Mouse (Mus musculus): ENCODE measurements around the gene Ccpg1. TPM values are rescaled to one million over a fixed set of nuclear protein-coding genes. Genes with fewer than 3 reads are reported as not detected.

The Ccpg1 gene
- polyA plus RNA-seq, 1 experiment from 2014 or later = 34.3 TPM

DNA sequence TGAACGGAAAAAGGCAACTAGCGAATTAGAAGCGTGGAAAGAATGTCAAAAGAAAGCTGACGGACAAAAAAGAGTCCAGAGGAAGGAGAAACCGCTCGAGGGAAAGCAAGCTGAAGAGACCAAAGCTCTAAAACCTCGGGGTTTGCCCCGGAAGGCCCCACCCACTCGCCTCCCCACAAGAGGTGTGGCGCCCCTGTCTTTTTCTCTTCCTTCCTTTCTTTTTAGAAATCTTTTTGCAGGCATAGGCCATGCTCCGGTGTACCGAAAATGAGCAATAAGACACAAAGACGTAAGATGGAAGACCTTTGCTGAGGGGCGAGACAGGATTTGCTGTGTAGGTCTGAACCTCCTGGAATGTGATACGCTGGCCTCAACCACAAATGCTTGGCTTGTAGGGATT lies 23.3 kb upstream of the Ccpg1 start:
- Histone ChIP-seq H3K4me1 (replicated peaks) (peaks cover 5% of the 10 kb centered on the region; the same call in 1 of the 2 replicates), H3K4me2 (no peak overlapping the region), H3K36me3 (no peaks in the 10 kb centered on the region), H3K9ac (no peak overlapping the region), H3K4me3 (no peak overlapping the region), H3K27ac (ENCODE audit: poor library complexity, severe bottlenecking) (no peak overlapping the region), H3K9me3 (replicated peaks) (no peaks in the 10 kb centered on the region), H3K27me3 (replicated peaks) (no peaks in the 10 kb centered on the region)
- ATAC-seq (ENCODE audit: insufficient number of reproducible peaks, low FRiP score) = no peak
- WGBS = 69% methylated on average over 15 of the region's 15 CpGs

DNA sequence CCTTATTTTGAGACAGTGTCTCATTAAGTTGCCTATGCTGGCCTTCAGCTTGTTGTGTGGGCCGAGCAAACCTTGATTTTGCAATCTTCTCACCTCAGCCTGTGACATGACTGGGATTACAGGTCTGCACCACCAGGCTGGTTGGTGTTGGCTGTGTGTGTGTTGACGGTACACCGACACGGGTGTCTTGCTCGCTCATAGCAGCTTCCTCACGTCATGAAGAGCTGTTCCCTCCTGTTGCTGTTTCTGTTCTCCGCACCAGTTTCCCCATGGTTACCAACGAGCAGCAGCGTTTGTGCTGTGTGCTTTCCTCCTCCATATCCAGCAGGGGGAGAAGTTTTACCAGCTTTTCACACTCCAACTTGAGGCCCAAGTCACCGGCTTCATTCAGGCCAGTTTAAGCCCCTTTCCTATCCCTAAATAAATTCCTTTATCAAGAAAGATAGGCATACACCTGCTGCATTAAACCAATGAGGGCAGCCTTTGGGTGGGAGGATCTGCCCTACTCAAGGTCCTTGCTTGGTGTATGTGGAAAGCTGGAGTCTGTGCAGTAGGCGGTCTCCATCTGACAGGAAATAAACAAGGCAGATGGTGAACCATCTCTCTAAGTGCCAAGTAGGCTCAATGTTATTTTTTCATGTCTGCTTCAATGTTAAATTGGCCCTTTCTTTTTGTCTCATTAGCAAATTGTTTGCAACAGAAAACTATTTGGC lies 16.7 kb upstream of the Ccpg1 start:
- Histone ChIP-seq H3K9me3 (replicated peaks) (no peaks in the 10 kb centered on the region), H3K9ac (no peak overlapping the region), H3K4me3 (no peak overlapping the region), H3K27me3 (replicated peaks) (no peaks in the 10 kb centered on the region), H3K36me3 (no peaks in the 10 kb centered on the region), H3K4me1 (replicated peaks) (no peaks in the 10 kb centered on the region), H3K27ac (ENCODE audit: poor library complexity, severe bottlenecking) (no peak overlapping the region), H3K4me2 (peak overlapping the region; percentile 34; the same call in 1 of the 2 replicates)
- ATAC-seq (ENCODE audit: insufficient number of reproducible peaks, low FRiP score) = no peak; the same call in 1 of the 2 replicates
- WGBS = 29% methylated on average over 11 of the region's 11 CpGs

DNA sequence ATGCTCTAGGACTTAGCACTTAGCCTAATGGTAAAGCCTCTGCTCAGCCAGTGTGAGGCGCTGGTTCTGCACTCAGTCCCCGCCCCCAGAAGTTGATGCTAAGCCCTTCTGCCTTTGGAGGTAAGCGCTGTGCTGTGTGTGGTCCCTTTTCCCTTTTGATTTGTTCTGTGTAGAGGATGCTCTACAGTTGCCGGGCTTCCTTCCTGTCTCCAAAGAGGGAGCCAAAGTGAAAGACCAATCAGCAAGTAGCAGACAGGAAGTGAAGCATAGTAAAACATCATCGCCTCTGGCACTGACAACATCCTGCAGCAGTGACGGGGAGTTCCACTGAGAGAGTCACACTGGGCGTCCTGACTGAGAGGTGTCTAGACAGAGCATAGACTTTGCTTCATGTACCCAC lies 15.4 kb upstream of the Ccpg1 start:
- 57% methylated on average over 7 of the region's 7 CpGs for WGBS
- Histone ChIP-seq H3K9me3 (replicated peaks) (no peaks in the 10 kb centered on the region), H3K4me2 (no peak overlapping the region), H3K4me3 (no peak overlapping the region), H3K9ac (no peak overlapping the region), H3K4me1 (replicated peaks) (no peaks in the 10 kb centered on the region), H3K27me3 (replicated peaks) (no peaks in the 10 kb centered on the region), H3K27ac (ENCODE audit: poor library complexity, severe bottlenecking) (no peak overlapping the region), H3K36me3 (no peaks in the 10 kb centered on the region)
- ATAC-seq (ENCODE audit: insufficient number of reproducible peaks, low FRiP score) = no peak

DNA sequence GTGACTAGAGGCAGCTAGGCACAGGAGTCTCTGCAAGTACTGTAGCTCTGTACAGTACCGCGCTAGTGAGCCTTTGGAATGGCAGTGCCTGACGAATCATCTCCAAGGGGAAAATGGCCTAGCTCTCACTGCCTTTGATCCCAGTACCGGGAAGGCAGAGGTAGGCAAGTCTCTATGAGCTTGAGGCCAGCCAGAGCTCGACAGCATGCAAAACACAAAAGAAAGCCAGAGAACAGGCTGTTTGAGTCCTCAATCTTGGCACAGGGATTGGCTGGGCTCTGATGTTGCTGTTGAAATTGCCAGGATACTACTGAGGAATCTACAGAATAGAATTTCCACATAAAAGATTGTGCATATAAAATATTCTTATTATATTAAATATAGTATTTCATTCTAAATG lies 12.8 kb upstream of the Ccpg1 start:
- Histone ChIP-seq H3K4me3 (no peak overlapping the region), H3K9me3 (replicated peaks) (no peaks in the 10 kb centered on the region), H3K9ac (no peak overlapping the region), H3K4me2 (no peak overlapping the region), H3K4me1 (replicated peaks) (no peaks in the 10 kb centered on the region), H3K27me3 (replicated peaks) (no peaks in the 10 kb centered on the region), H3K36me3 (no peaks in the 10 kb centered on the region), H3K27ac (ENCODE audit: poor library complexity, severe bottlenecking) (no peak overlapping the region)
- 82% methylated on average over 5 of the region's 5 CpGs for WGBS
- ATAC-seq (ENCODE audit: insufficient number of reproducible peaks, low FRiP score) = no peak

DNA sequence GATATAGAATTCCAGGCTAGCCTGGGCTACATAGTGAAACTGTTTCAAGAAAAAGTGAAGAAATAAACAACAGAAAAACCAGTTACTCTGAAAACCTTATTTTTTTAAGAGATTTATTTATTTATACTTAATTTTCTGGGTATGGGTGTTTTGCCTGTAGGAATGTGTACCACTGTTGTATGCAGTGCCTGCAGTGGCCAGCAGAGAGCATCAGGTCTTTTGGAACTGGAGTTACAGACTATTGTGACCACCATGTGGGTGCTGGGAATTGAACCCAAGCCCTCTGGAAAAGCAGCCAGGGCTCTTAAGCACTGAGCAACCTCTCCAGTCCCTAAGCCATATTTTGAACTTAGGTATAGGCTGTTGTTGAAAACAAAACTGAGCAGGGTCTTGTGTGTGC lies 12.2 kb upstream of the Ccpg1 start:
- no peak overlapping the region for H3K4me2 ChIP-seq
- H3K36me3 ChIP-seq = no peaks in the 10 kb centered on the region
- no peaks in the 10 kb centered on the region for H3K4me1 ChIP-seq (replicated peaks)
- no peak overlapping the region for H3K4me3 ChIP-seq
- H3K9me3 ChIP-seq (replicated peaks) = no peaks in the 10 kb centered on the region
- no peaks in the 10 kb centered on the region for H3K27me3 ChIP-seq (replicated peaks)
- H3K9ac ChIP-seq = no peak overlapping the region
- no peak overlapping the region for H3K27ac ChIP-seq (ENCODE audit: poor library complexity, severe bottlenecking)
- no peak for ATAC-seq (ENCODE audit: insufficient number of reproducible peaks, low FRiP score)

DNA sequence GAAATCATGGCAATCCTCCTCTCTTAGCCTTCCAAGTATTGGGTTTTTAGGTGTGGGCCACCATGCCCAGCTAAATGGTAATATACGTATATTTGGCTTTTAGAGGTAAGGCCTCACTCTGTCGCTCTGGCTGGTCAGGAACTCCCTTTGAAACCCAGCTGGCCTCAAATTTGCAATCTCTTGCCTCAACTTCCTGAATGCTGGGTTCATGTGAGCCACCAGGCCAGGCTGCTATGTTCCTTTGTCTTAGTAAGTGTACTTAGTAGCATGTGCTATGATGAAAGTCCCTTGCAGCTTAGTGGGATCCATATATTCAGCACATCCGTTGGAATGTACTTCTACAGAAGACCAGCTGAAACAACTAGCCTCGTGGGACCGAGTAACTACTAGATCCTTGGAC lies 10.5 kb upstream of the Ccpg1 start:
- no peak overlapping the region for H3K4me2 ChIP-seq
- no peak overlapping the region for H3K9ac ChIP-seq
- no peaks in the 10 kb centered on the region for H3K27me3 ChIP-seq (replicated peaks)
- ATAC-seq (ENCODE audit: insufficient number of reproducible peaks, low FRiP score) = no peak
- H3K4me3 ChIP-seq = no peak overlapping the region
- 86% methylated on average over 5 of the region's 5 CpGs for WGBS
- no peak overlapping the region for H3K27ac ChIP-seq (ENCODE audit: poor library complexity, severe bottlenecking)
- no peaks in the 10 kb centered on the region for H3K9me3 ChIP-seq (replicated peaks)
- no peaks in the 10 kb centered on the region for H3K36me3 ChIP-seq
- no peaks in the 10 kb centered on the region for H3K4me1 ChIP-seq (replicated peaks)

DNA sequence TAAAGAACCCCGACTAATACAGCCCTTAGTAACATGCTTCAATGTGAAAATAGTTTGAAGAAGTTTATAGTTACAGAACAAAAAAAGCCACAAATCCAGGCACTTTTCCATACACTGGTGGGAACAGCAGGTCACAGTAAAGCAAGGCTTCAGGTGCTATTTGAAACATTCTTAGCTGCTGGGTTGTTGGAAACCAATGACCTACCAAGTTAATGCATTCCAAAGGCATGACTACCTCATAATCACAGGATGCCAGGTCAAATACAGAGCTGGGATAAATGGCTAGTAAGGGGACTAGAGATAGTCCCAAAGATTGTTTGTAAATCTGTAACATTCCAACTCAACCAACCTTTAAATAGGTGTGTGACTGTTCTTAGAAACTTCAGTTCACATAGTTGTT lies 10.0 kb upstream of the Ccpg1 start:
- Histone ChIP-seq H3K4me3 (no peak overlapping the region), H3K4me1 (replicated peaks) (no peaks in the 10 kb centered on the region), H3K9me3 (replicated peaks) (no peaks in the 10 kb centered on the region), H3K27me3 (replicated peaks) (no peaks in the 10 kb centered on the region), H3K4me2 (no peak overlapping the region), H3K27ac (ENCODE audit: poor library complexity, severe bottlenecking) (no peak overlapping the region), H3K36me3 (no peaks in the 10 kb centered on the region), H3K9ac (no peak overlapping the region)
- 79% methylated on average over 1 of the region's 1 CpGs for WGBS
- no peak for ATAC-seq (ENCODE audit: insufficient number of reproducible peaks, low FRiP score)

DNA sequence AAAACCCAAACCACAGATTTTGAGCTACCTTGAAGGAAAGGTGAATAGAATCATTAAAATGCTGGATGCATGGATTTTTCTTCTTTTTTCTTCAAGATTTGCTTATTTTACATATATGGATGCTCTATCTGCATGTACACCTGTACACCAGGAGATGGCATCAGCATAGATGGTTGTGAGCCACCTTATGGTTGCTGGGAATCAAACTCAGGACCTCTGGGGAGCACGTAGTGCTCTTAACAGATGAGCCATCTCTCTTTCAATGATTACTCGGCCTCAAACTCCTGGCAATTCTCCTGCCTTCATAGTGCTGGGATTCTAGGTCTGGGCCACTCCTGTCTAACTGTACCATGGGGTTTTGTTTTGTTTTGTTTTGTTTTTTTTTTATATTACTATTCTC lies 2.2 kb upstream of the Ccpg1 start:
- ATAC-seq (ENCODE audit: insufficient number of reproducible peaks, low FRiP score) = no peak
- Histone ChIP-seq H3K4me1 (replicated peaks) (peaks cover 6% of the 10 kb centered on the region), H3K27ac (ENCODE audit: poor library complexity, severe bottlenecking) (no peak overlapping the region), H3K4me3 (no peak overlapping the region), H3K9ac (no peak overlapping the region), H3K4me2 (no peak overlapping the region), H3K27me3 (replicated peaks) (no peaks in the 10 kb centered on the region), H3K36me3 (no peaks in the 10 kb centered on the region), H3K9me3 (replicated peaks) (no peaks in the 10 kb centered on the region)
- 51% methylated on average over 2 of the region's 2 CpGs for WGBS

- Histone ChIP-seq H3K4me1 (replicated peaks) (peaks cover 6% of the 10 kb centered on the region), H3K9ac (no peak overlapping the region), H3K9me3 (replicated peaks) (no peaks in the 10 kb centered on the region), H3K4me2 (no peak overlapping the region), H3K36me3 (no peaks in the 10 kb centered on the region), H3K4me3 (no peak overlapping the region), H3K27ac (ENCODE audit: poor library complexity, severe bottlenecking) (no peak overlapping the region), H3K27me3 (replicated peaks) (no peaks in the 10 kb centered on the region)
- WGBS = 59% methylated on average over 3 of the region's 3 CpGs
- ATAC-seq (ENCODE audit: insufficient number of reproducible peaks, low FRiP score) = no peak
These were observed 2.5 kb downstream of the Ccpg1 start for GRCm38 (mm10) chr9:72987703-72988102.

DNA sequence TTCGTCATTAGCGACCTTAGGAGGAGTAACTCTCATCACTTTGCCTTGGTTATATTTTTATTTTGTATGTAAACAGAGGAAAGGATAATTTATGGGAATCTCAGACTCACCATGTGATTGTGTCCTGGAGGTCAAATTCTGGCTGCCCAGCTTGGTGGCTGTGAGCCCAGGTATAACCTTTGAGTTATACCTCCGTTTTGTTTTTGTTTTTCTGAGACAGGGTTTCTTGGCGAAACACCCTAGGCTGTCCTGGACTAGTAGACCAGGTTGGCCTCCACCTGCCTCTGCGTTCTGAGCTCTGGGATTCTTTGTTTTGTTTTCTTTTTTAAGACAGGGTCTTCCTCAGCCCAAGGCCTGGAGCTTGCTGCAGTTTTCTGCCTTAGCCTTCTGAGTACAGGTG lies 3.5 kb downstream of the Ccpg1 start:
- WGBS = 82% methylated on average over 5 of the region's 5 CpGs
- Histone ChIP-seq H3K4me2 (no peak overlapping the region), H3K4me1 (replicated peaks) (peaks cover 6% of the 10 kb centered on the region), H3K4me3 (no peak overlapping the region), H3K27ac (ENCODE audit: poor library complexity, severe bottlenecking) (no peak overlapping the region), H3K36me3 (no peaks in the 10 kb centered on the region), H3K9ac (no peak overlapping the region), H3K27me3 (replicated peaks) (no peaks in the 10 kb centered on the region), H3K9me3 (replicated peaks) (no peaks in the 10 kb centered on the region)
- ATAC-seq (ENCODE audit: insufficient number of reproducible peaks, low FRiP score) = no peak

- Histone ChIP-seq H3K27me3 (replicated peaks) (no peaks in the 10 kb centered on the region), H3K4me1 (replicated peaks) (no peaks in the 10 kb centered on the region), H3K27ac (ENCODE audit: poor library complexity, severe bottlenecking) (no peak overlapping the region), H3K9ac (no peak overlapping the region), H3K9me3 (replicated peaks) (no peaks in the 10 kb centered on the region), H3K36me3 (no peaks in the 10 kb centered on the region), H3K4me3 (no peak overlapping the region), H3K4me2 (no peak overlapping the region)
- no peak for ATAC-seq (ENCODE audit: insufficient number of reproducible peaks, low FRiP score)
- 90% methylated on average over 2 of the region's 2 CpGs for WGBS
These were observed 6.2 kb downstream of the Ccpg1 start for GRCm38 (mm10) chr9:72991420-72991819.

GRCm38 (mm10) chr9:72992576-72992975 lies 7.3 kb downstream of the Ccpg1 start:
- H3K36me3 ChIP-seq = no peaks in the 10 kb centered on the region
- H3K9ac ChIP-seq = no peak overlapping the region
- no peak for ATAC-seq (ENCODE audit: insufficient number of reproducible peaks, low FRiP score)
- no peaks in the 10 kb centered on the region for H3K9me3 ChIP-seq (replicated peaks)
- H3K27me3 ChIP-seq (replicated peaks) = no peaks in the 10 kb centered on the region
- no peak overlapping the region for H3K27ac ChIP-seq (ENCODE audit: poor library complexity, severe bottlenecking)
- no peaks in the 10 kb centered on the region for H3K4me1 ChIP-seq (replicated peaks)
- WGBS = 77% methylated on average over 5 of the region's 5 CpGs
- H3K4me3 ChIP-seq = no peak overlapping the region
- H3K4me2 ChIP-seq = no peak overlapping the region
